Mouse (Mus musculus) E14TG2a.4 (cell line): ENCODE measurements around the gene Ctnnd2.

ENCODE experiments used
- CTCF ChIP-seq: conservative IDR thresholded peaks from 2 replicates; pipeline ENCODE4 v1.5.1; 2014; ENCODE audit warnings: low read length
- NANOG ChIP-seq: IDR thresholded peaks from 2 replicates; pipeline ENCODE4 v1.6.1; 2014; ENCODE audit warnings: borderline replicate concordance, low read length, mixed read lengths
- POU5F1 ChIP-seq: IDR thresholded peaks from 2 replicates; pipeline ENCODE4 v1.6.1; 2014; ENCODE audit warnings: low read length, borderline replicate concordance

GRCm38 (mm10) chr15:30964865-30965679, 792.7 kb downstream of the Ctnnd2 start:
- TF ChIP-seq CTCF = no peak
- TF ChIP-seq NANOG = no peak
- TF ChIP-seq POU5F1 = no peak
